Mouse (Mus musculus) cortical plate, adult 2 months (tissue): ENCODE results near the gene Apbb2.

Experiments used
- CTCF ChIP-seq: fragments of 200-500 bp; IDR thresholded peaks from 2 replicates; pipeline ENCODE4 v1.5.1; 2011; ENCODE audit warnings: mild to moderate bottlenecking, control low read depth, low read length; ENCODE audit not compliant: insufficient read depth; ENCODE audit errors: extremely low read depth
- POLR2A ChIP-seq: fragments of 200-500 bp; IDR thresholded peaks from 2 replicates; pipeline ENCODE4 v1.6.1; 2011; ENCODE audit warnings: mild to moderate bottlenecking, low read length, control low read depth; ENCODE audit not compliant: insufficient read depth; ENCODE audit errors: extremely low read depth

DNA sequence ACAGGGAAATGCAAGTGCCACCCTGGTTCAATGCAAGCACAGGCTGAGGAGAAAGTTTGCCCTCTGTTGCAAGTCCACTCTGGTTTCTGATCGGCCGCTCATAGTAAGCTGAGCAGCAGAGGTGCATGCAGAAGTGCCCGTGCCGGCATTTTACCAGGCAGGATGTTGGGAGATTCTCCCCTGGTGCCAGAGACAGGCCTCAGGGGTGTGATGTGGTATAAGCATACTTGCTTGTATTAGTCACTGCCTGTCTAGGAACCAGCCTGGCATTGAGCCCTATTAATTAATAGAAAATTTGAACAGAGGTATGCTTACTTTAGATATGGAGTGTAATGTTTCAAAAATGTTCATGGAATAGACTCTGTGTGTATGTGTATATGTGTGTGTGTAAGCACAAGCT, 244.2 kb downstream of the Apbb2 start:
- no peak for TF ChIP-seq CTCF
- no peak for TF ChIP-seq POLR2A
